Mouse (Mus musculus) adrenal gland, adult 2 months (tissue): Measurements from ENCODE around the gene Hyal1. TPM values are rescaled to one million over a fixed set of nuclear protein-coding genes. Genes with fewer than 3 reads are reported as not detected.
A peak's percentile ranks its signal among the peaks of the same experiment; 100 is the strongest.

Source experiments
- DNase-seq: peaks from one replicate; pipeline ENCODE4 v3.0.0; 2021
- polyA plus RNA-seq: library from polyadenylated mRNA; depleted of rRNA; stranded (reverse); fragments of >200 nt; gene quantifications from 2 replicates; pipeline ENCODE4 v1.2.3, GENCODE M21; 2012; rRNA removed
- total RNA-seq, 2 experiments: library from RNA; stranded (reverse); gene quantifications; 2 replicates each; pipeline ENCODE4 v1.2.3; 2021

Hyal1 gene
- total and polyA plus RNA-seq, 3 experiments: 7.0 to 15.2 (median 13.7) TPM

DNA sequence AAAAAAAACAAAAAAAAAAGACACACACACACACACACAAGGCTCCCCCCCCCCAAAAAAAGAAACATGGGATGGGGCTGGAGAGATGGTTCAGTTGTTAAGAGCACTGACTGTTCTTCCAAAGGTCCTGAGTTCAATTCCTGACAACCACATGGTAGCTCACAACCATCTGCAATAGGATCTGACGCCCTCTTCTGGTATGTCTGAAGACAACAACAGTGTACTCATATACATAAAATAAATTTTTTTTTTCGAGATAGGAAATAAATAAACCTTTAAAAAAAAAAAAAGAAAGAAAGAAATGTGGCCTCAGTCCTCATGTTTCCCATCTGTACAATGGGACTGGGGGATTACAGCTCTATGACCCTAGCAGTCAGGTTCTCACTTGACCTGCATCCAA, 40.7 kb downstream of the Hyal1 start:
- DNase-seq: no peak

DNA sequence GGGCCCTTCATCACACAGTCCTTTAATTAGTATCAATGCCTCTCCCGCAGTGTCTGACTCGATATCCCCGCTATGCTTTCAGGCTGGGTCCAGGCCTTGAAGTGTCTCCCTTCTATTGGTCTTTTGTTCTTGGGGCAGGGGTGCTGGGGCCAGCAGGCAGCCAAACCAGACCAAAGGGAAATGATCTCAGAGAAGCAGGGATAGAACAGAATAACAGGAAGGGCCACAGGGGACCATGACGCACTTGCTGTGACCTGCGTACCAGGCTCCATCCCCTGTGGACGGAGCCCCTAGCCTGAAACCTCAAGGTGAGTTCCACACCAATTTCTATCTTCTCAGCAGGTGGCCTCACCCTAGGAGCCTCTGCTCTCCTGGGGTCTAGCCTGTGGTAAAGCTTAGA, 41.4 kb downstream of the Hyal1 start:
- peak; percentile 14 for DNase-seq

DNA sequence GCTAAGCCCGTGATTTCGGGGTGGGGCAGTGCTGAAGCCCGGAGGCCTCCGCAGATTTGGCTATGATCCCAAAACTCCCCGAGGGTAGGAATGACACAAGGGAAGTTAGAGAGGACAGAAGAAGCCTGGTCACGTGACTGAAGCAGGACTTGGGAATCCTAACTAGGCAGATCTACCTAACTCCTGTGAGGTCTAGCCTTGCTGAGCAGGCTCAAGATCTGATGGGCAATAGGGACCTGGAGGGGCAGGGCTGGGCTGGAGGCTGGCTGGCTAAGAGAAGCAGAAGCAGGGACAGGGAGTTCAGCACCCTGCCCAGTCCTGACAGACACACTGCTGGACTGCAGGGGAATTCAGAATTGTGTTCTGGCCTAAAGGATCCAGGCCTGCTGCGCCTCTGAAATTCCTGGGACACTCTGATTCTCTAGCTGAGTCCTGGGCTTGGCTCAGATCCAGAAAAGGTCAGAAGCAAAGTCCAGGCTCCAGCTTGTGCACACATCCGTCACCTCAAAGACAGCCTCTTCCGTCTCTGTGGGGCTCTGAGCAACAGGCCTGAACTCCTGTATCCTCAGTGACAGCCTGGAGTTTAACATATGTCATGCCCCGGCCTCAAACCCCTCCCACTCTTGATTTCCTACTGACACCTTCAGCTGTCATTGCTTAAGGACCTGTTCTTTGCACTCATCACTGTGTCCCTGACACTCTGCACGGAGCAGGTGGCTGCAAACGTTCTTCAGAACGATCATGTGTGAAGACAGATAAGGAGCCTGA, 42.2 kb downstream of the Hyal1 start:
- DNase-seq: peak; percentile 59

DNA sequence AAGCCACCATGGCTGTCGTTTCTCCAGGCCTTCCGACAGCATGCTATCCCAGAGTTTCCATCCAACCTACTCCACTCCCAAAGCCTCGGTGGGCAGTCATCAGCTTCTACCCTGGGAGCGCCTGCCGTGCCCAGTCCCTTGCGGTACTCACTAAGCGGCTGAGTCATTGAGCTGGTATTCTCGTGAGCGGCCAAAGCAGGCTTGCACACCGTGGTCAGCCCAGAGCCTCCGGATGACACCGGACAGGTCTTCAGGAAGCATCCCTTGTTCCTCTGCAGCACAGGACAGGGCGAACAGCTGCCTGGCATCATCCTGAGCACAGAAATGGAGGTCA, 42.8 kb downstream of the Hyal1 start:
- peak; percentile 72 for DNase-seq

DNA sequence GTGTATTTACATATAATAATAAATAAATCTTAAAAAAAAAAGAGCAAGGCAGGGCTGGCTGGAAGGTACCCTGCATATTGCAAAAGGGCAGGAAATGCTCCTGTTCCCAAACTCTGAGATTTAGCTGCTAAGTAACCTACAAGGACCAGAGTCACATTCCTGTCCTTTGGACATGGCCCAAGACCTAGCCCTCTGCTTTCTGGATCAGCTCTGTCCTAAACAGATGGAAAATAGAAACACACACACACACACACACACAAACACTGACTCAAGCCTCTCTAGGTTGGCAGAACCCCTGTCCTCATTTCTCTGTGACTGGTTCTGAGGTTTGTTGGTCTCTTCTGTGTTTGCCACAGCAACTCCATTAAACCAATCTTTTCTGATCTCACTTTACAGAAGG, 44.2 kb downstream of the Hyal1 start:
- no peak for DNase-seq

DNA sequence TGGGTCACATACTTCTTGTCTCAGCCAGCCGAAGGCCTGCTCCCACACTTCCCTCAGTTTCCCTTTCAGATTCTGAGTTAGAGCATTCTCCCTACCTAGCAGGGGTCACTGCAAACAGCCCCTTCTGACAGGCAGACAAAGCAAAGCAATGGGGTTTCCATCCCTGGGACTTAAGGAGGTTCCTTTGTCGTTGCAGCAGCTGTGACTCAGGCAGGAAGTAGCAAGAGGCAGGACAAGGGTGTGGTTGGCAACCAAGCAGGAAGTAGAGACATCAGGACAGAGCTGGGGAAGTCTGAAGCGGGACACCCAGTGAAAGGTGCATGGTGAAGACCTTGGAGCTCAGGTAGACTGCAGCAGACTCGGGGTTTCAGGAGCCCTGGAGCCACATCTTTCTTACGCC, 47.8 kb downstream of the Hyal1 start:
- DNase-seq: peak; percentile 44

- no peak for DNase-seq
Measured at GRCm38 (mm10) chr9:107624951-107625350, 48.2 kb downstream of the Hyal1 start.

- no peak for DNase-seq
Measured at GRCm38 (mm10) chr9:107625351-107626128, 48.8 kb downstream of the Hyal1 start.

GRCm38 (mm10) chr9:107626158-107626843, 49.6 kb downstream of the Hyal1 start:
- DNase-seq: no peak

- DNase-seq: peak; percentile 75
Measured at GRCm38 (mm10) chr9:107626844-107627277, 50.1 kb downstream of the Hyal1 start.

GRCm38 (mm10) chr9:107627387-107628255, 50.9 kb downstream of the Hyal1 start:
- DNase-seq: no peak

DNA sequence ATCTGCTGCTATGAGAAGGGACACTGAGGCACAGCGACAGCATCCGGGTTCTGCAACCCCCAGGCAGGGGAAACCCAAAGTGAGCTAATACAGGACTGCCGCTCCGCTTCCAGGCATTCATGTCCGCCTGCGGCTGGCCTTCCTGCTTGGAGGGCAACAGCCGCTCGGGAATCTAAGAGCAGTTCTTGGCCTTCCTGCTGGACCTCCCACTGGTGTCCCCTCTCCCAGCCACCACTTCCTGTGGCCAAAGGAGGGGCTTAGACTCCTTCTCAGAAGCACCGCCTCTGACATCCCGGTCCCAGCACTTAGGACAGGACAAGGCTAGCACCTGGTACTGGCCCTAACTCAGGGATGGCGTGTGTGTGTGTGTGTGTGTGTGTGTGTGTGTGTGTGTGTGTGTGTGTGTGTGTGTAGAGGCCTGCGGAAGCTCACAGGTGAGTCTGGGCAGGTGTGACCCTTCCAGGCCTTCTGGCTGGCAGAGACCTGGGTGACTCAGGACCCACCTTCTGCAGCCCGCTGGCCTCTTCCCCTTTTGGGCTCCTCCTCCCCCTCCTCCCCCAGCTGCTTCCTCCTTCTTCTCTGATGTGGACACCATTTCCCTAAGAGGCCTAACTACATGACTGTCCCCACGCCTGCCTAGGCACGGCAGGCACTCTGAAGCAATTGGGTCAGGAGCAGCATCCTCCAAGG, 52.1 kb downstream of the Hyal1 start:
- peak; percentile 65 for DNase-seq

DNA sequence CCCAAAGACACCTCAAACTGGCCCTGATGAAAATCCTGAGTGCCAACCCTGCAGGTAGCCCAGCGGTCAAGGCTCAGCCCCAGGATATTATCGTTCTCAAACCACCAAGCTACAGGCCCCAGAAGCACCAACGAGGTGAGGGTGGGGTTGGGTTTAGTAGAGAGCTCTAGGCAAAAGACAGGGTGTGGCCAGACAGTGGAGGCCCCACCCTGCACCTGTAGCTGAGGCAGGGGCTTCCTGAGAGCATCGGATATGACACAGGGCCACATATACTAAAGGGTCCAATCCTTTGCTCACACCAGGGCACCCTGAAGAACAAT, 52.6 kb downstream of the Hyal1 start:
- no peak for DNase-seq

DNA sequence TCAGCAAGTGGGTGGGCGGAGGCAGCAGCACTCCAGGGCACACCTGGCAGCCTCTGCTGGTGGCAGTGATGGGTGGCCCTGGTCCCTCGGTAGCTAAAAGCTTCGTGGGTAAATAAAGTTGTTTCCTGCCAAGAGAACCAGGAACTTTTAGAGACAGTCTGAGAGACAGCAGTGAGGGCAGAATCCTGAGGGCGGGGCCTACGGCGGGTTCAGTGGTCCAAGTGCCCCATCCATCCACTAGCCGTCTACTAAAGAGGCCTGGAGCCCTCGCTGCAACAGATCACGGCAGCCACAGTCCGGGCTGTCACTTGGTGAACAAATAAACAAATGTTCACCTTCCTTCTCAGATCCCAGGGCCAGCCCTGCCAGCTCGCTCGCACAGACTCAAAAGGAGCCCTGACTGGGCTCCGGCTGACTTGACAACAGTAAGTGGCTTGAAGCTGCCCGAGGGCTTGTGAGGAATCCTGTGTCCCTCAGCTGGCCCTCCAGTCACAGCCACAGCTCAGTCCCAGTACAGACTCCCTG, 53.2 kb downstream of the Hyal1 start:
- peak; percentile 8 for DNase-seq

GRCm38 (mm10) chr9:107630576-107630975, 53.8 kb downstream of the Hyal1 start:
- no peak for DNase-seq

Other genes starting within 250 kb of the Hyal1 start
- gene Hemk1, start 238.6 kb upstream of the Hyal1 start, total RNA-seq: 10 to 100 TPM; 17.5 to 17.7 TPM
- gene Hemk1, start 238.6 kb upstream of the Hyal1 start, polyA plus RNA-seq: 23.5 and 25.5 TPM in 2 replicates
- gene 6430571L13Rik, start 236.3 kb upstream of the Hyal1 start, total RNA-seq: 1 to 10 TPM in 1 of 2 experiments, under 1 TPM in 1; 0.69 to 1.9 TPM
- 1.3 and 1.4 TPM in 2 replicates for gene 6430571L13Rik, start 236.3 kb upstream of the Hyal1 start, polyA plus RNA-seq
- gene Cacna2d2, start 177.3 kb upstream of the Hyal1 start, total RNA-seq: 1 to 10 TPM; 6.9 to 7.1 TPM
- gene Cacna2d2, start 177.3 kb upstream of the Hyal1 start, polyA plus RNA-seq: 12.1 and 14.7 TPM in 2 replicates
- gene Tmem115, start 43.0 kb upstream of the Hyal1 start, total RNA-seq: 10 to 100 TPM; 43.2 to 48.1 TPM
- 84.2 and 96.5 TPM in 2 replicates for gene Tmem115, start 43.0 kb upstream of the Hyal1 start, polyA plus RNA-seq
- 10 to 100 TPM; 14.6 to 22.0 TPM for gene Cyb561d2, start 34.7 kb upstream of the Hyal1 start, total RNA-seq
- gene Cyb561d2, start 34.7 kb upstream of the Hyal1 start, polyA plus RNA-seq: 59.1 and 68.0 TPM in 2 replicates
- 10 to 100 TPM; 27.9 to 31.5 TPM for gene Nprl2, start 34.7 kb upstream of the Hyal1 start, total RNA-seq
- 24.2 and 31.9 TPM in 2 replicates for gene Nprl2, start 34.7 kb upstream of the Hyal1 start, polyA plus RNA-seq
- under 1 TPM; 0.45 to 0.52 TPM for gene Zmynd10, start 29.6 kb upstream of the Hyal1 start, total RNA-seq
- gene Zmynd10, start 29.6 kb upstream of the Hyal1 start, polyA plus RNA-seq: 0.37 and 0.61 TPM in 2 replicates
- gene Rassf1, start 25.4 kb upstream of the Hyal1 start, total RNA-seq: 10 to 100 TPM; 15.5 to 18.6 TPM
- gene Rassf1, start 25.4 kb upstream of the Hyal1 start, polyA plus RNA-seq: 15.3 and 16.7 TPM in 2 replicates
- 10 to 100 TPM; 52.2 to 57.5 TPM for gene Tusc2, start 13.7 kb upstream of the Hyal1 start, total RNA-seq
- 88.2 and 94.1 TPM in 2 replicates for gene Tusc2, start 13.7 kb upstream of the Hyal1 start, polyA plus RNA-seq
- gene Hyal2, start 9.0 kb upstream of the Hyal1 start, total RNA-seq: 10 to 100 TPM; 36.8 to 52.8 TPM
- 92.1 and 102 TPM in 2 replicates for gene Hyal2, start 9.0 kb upstream of the Hyal1 start, polyA plus RNA-seq
- 10 to 100 TPM; 15.9 to 19.2 TPM for gene Naa80, start 2.0 kb downstream of the Hyal1 start, total RNA-seq
- 111 TPM in 2 replicates for gene Naa80, start 2.0 kb downstream of the Hyal1 start, polyA plus RNA-seq
- 1 to 10 TPM; 1.3 to 1.4 TPM for gene Hyal3, start 3.9 kb downstream of the Hyal1 start, total RNA-seq
- gene Hyal3, start 3.9 kb downstream of the Hyal1 start, polyA plus RNA-seq: 1.8 and 2.2 TPM in 2 replicates
- gene Ifrd2, start 10.7 kb downstream of the Hyal1 start, total RNA-seq: 10 to 100 TPM; 36.0 to 41.7 TPM
- 67.3 and 80.0 TPM in 2 replicates for gene Ifrd2, start 10.7 kb downstream of the Hyal1 start, polyA plus RNA-seq
- gene Sema3b, start 32.3 kb downstream of the Hyal1 start, total RNA-seq: 1 to 10 TPM; 3.7 to 4.1 TPM
- gene Sema3b, start 32.3 kb downstream of the Hyal1 start, polyA plus RNA-seq: 8.3 and 10.4 TPM in 2 replicates
- 100 to 1,000 TPM; 198 to 278 TPM for gene Gnai2, start 58.4 kb downstream of the Hyal1 start, total RNA-seq
- gene Gnai2, start 58.4 kb downstream of the Hyal1 start, polyA plus RNA-seq: 330 and 345 TPM in 2 replicates
- gene Slc38a3, start 92.6 kb downstream of the Hyal1 start, total RNA-seq: 1 to 10 TPM in 1 of 2 experiments, under 1 TPM in 1; 0.48 to 2.7 TPM
- gene Slc38a3, start 92.6 kb downstream of the Hyal1 start, polyA plus RNA-seq: 1.7 and 4.1 TPM in 2 replicates
- gene Gnat1, start 102.8 kb downstream of the Hyal1 start, total RNA-seq: under 1 TPM in 1 of 2 experiments, not detected in 1; 0.37 TPM
- 0.10 and 0.16 TPM in 2 replicates for gene Gnat1, start 102.8 kb downstream of the Hyal1 start, polyA plus RNA-seq
- 10 to 100 TPM; 27.2 to 34.8 TPM for gene Sema3f, start 133.5 kb downstream of the Hyal1 start, total RNA-seq
- 95.1 and 106 TPM in 2 replicates for gene Sema3f, start 133.5 kb downstream of the Hyal1 start, polyA plus RNA-seq
- gene Rbm5, start 194.1 kb downstream of the Hyal1 start, total RNA-seq: 100 to 1,000 TPM in 1 of 2 experiments, 10 to 100 TPM in 1; 67.1 to 124 TPM
- 61.7 and 67.8 TPM in 2 replicates for gene Rbm5, start 194.1 kb downstream of the Hyal1 start, polyA plus RNA-seq